Mouse (Mus musculus) embryo, embryonic 9.5 days (tissue): ENCODE measurements around the gene Gm20924.
"Not testable (repeated sequence)": the region's sequence is repeated elsewhere in the genome, so short reads cannot be mapped to it uniquely, and the experiment has no call there.

Experiments
- DNase-seq: peaks from one replicate; pipeline ENCODE4 v3.0.0-alpha.2; 2017; ENCODE audit errors: extremely low spot score

Gene Gm20924

DNA sequence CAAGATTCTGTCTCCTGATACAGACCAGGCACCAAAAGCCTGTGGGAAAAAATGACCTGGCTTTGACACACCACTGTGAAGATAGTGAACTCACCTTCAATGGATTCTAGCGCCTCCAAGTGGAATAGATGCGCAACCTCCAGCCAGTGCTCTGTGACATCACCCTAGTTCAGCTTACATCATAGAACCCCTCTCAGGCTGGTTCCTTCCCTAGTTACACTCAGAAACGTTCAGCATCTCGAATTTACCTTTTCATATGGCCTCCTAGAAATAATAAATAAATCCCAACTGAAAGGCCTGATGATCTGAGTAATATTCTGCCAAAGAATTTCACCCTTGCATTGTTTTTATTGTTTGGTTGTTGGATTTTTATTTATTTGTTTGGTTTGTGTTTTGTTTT, at the start of gene Gm20924:
Gene Gm20924, minus strand, starts transcription at position 101 of the 400 bp plus-strand sequence.
- DNase-seq, result not testable (repeated sequence)
